Mouse (Mus musculus): ENCODE measurements around the gene 9130019O22Rik. TPM values are rescaled to one million over a fixed set of nuclear protein-coding genes. Genes with fewer than 3 reads are reported as not detected.
"Not testable (repeated sequence)": the region's sequence is repeated elsewhere in the genome, so short reads cannot be mapped to it uniquely, and the experiment has no call there.

9130019O22Rik gene
- polyA plus RNA-seq, 1 experiment from 2014 or later, result 7.9 TPM

DNA sequence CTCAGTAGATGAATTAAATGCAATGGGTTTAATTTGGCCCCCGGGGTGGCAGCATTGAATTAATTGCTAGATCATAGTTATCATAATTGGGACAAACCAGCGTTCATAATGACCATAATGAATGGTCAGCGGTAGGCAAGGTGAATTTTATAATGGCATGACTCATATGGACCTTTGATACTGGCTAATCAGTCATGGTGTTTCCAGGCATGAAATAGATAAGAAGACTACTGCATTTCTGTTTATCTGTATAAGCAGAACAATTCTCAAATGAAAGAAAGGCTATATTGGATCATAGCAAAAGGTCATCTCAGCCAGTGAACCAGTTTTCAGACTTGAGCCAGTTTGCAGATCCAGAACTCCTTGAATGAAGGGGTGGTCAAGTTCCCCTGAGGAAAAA, 13.4 kb upstream of the 9130019O22Rik start:
- peaks cover 7% of the 10 kb centered on the region; the same call in 1 of the 2 replicates for H3K36me3 ChIP-seq
- 56% methylated on average over 3 of the region's 3 CpGs for WGBS
- no peak overlapping the region for H3K4me3 ChIP-seq
- no peak for ATAC-seq (ENCODE audit: borderline replicate concordance, extremely low read depth, low FRiP score, low TSS enrichment)
- H3K4me1 ChIP-seq, result no peaks in the 10 kb centered on the region
- no peak overlapping the region for H3K27ac ChIP-seq
- H3K9me3 ChIP-seq, result no peaks in the 10 kb centered on the region
- no peak overlapping the region for H3K9ac ChIP-seq
- no peak overlapping the region for H3K4me2 ChIP-seq
- no peaks in the 10 kb centered on the region for H3K27me3 ChIP-seq

DNA sequence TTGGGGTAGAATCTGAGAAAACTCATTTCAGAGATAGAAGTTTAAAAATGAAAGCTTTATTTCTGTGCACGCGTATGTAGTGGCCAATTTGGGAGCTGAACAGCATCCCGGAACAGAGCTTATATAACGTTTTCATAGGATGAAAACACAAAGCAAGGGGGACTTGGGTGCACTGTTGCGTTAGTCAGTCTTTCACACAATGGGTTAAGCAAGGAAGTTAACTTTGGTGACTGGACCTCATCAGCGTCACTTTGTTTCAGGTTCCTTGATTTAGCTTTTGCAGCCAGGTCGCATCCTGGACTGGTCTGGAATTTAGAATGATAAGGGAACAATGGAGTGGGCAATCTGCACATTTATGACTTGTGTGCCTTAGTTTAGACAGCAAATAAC, 7.0 kb upstream of the 9130019O22Rik start:
- Histone ChIP-seq H3K36me3 (peaks cover 7% of the 10 kb centered on the region; the same call in 1 of the 2 replicates), H3K4me3 (peak overlapping the region; percentile 66), H3K9ac (peak overlapping the region; percentile 49), H3K4me1 (peaks cover 13% of the 10 kb centered on the region), H3K4me2 (peak overlapping the region; percentile 86), H3K27me3 (no peaks in the 10 kb centered on the region), H3K9me3 (no peaks in the 10 kb centered on the region), H3K27ac (peak overlapping the region; percentile 85; the same call in 1 of the 2 replicates)
- no peak; the same call in 1 of the 2 replicates for ATAC-seq (ENCODE audit: borderline replicate concordance, extremely low read depth, low FRiP score, low TSS enrichment)
- WGBS, result 11% methylated on average over 7 of the region's 7 CpGs

GRCm38 (mm10) chr7:127393157-127393943, 6.4 kb upstream of the 9130019O22Rik start, which contains the start of gene E430018J23Rik:
E430018J23Rik (minus strand) TSS chr7:127393629.
- Histone ChIP-seq H3K27ac (peak within 1 kb of the TSS; percentile 85), H3K9me3 (no peaks in the 10 kb centered on the region), H3K9ac (peak within 1 kb of the TSS; percentile 82), H3K4me1 (peaks cover 13% of the 10 kb centered on the region), H3K4me2 (peak within 1 kb of the TSS; percentile 86), H3K27me3 (no peaks in the 10 kb centered on the region), H3K4me3 (peak within 1 kb of the TSS; percentile 66), H3K36me3 (peaks cover 7% of the 10 kb centered on the region; the same call in 1 of the 2 replicates)
- under 1% methylated on average over 45 of the region's 45 CpGs for WGBS
- ATAC-seq (ENCODE audit: borderline replicate concordance, extremely low read depth, low FRiP score, low TSS enrichment), result peak; percentile 94

DNA sequence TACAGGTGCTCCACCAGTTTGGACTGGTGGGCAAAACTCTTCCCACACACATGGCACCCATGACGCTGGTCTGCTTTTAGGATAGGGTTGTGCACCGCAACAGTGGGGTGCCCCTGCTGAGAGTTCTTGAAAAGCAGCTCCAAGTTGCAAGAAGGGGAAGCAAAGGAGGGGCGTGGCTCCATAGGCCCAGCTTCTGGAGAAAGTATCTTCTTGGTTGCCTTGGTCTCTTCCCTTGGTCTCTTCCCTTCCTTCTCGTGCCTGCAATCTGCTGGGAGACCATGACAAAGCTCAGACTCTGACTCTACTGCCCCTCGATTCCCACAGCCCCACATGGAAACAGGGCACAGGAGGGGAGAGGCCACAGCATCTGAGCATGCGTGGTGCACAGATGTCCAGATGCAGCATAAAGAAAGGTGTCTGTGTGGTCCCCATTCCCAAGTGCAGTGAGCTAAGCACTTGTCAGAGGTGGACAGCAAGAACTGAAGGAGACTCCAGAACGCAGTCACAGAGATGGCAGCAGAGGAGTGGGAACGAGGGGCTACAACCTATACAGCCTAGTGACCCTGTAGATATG, 5.4 kb upstream of the 9130019O22Rik start:
- Histone ChIP-seq H3K4me3 (peak overlapping the region; percentile 66), H3K4me1 (peaks cover 13% of the 10 kb centered on the region), H3K9me3 (no peaks in the 10 kb centered on the region), H3K9ac (peak overlapping the region; percentile 82), H3K27me3 (no peaks in the 10 kb centered on the region), H3K36me3 (peaks cover 7% of the 10 kb centered on the region; the same call in 1 of the 2 replicates), H3K4me2 (peak overlapping the region; percentile 86), H3K27ac (no peak overlapping the region)
- no peak for ATAC-seq (ENCODE audit: borderline replicate concordance, extremely low read depth, low FRiP score, low TSS enrichment)
- WGBS, result 77% methylated on average over 8 of the region's 8 CpGs

DNA sequence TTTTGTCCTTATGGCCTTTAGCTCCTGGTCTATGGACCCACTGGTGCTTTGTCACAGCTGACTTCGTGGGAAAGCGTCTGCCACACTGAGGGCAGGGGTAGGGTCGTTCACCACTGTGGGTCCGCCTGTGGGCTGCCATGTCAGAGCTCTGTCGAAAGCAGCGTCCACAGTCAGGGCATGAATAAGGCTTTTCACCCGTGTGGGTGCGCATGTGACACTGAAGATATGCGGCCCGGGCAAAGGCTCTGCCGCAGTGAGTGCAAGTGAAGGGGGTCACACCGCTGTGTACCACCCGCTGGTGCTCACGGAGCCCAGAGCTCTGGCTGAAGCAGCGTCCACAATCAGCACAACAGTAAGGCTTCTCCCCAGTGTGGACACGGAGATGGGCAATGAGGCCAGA, 4.6 kb upstream of the 9130019O22Rik start:
- Histone ChIP-seq H3K9ac (no peak overlapping the region), H3K9me3 (no peaks in the 10 kb centered on the region), H3K4me2 (no peak overlapping the region), H3K4me1 (peaks cover 13% of the 10 kb centered on the region), H3K27me3 (no peaks in the 10 kb centered on the region), H3K27ac (no peak overlapping the region), H3K36me3 (peaks cover 7% of the 10 kb centered on the region; the same call in 1 of the 2 replicates), H3K4me3 (no peak overlapping the region)
- no peak for ATAC-seq (ENCODE audit: borderline replicate concordance, extremely low read depth, low FRiP score, low TSS enrichment)
- 95% methylated on average over 16 of the region's 16 CpGs for WGBS

DNA sequence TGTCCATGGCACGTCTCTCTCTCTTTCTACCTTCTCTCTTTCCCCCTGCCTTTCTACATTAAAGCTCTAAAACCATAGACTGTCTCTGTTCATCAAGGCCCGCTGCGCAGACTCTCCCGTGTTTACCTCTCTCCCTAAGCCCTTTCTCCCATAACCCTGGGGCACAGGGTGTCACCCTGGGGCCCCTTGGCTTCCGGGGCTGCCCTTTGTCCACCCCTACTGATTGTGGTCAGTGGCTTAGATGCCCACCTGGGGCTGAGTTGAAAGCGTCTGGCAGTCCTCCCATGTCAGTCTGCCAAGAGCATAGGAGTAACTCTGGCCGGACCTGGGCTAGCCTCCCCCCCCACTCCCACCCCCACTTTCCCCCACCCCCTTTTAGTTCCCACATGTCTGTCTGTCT, 3.3 kb upstream of the 9130019O22Rik start:
- peaks cover 11% of the 10 kb centered on the region for H3K36me3 ChIP-seq
- no peaks in the 10 kb centered on the region for H3K9me3 ChIP-seq
- no peak overlapping the region for H3K4me3 ChIP-seq
- no peak overlapping the region for H3K4me2 ChIP-seq
- H3K27me3 ChIP-seq, result no peaks in the 10 kb centered on the region
- 68% methylated on average over 7 of the region's 7 CpGs for WGBS
- no peak for ATAC-seq (ENCODE audit: borderline replicate concordance, extremely low read depth, low FRiP score, low TSS enrichment)
- peaks cover 13% of the 10 kb centered on the region for H3K4me1 ChIP-seq
- no peak overlapping the region for H3K9ac ChIP-seq
- no peak overlapping the region for H3K27ac ChIP-seq

DNA sequence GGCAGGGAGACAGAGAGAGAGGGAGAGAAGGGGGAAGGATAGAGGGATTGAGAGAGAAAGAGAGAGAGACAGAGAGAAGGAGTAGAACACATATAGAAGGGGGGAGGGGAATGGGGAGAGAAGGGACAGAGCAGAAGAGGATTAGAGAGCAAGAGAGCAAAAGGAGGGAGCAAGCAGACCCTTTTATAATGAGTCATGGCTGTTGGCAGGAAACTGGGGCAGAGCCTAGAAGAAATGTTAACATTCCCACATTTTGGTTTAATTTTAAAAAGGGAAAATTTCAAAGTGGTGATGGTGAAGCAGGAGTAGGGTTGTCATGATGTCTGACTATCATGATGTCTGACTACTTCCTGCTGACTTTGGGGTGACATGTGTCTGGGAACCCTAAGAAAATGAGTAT, 1.2 kb upstream of the 9130019O22Rik start:
- not testable (repeated sequence) for H3K9ac ChIP-seq; ATAC-seq (ENCODE audit: borderline replicate concordance, extremely low read depth, low FRiP score, low TSS enrichment); H3K9me3 ChIP-seq; H3K4me3 ChIP-seq; H3K27me3 ChIP-seq; H3K4me1 ChIP-seq; H3K27ac ChIP-seq; H3K4me2 ChIP-seq
- H3K36me3 ChIP-seq, result peaks cover 23% of the 10 kb centered on the region

DNA sequence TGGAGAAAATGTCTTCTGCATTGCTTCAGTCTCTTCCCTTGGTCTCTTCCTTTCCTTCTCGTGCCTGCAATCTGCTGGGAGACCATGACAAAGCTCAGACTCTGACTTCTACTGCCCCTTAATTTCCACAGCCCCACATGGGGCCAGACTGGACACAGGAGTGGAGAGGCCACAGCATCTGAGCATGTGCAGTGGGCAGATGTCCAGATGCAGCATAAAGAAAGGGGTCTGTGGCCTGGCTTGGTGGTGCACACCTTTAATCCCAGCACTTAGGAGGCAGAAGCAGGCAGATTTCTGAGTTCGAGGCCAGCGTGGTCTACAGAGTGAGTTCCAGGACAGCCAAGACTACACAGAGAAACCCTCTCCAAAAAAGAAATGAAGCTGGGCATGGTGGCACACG, 1.4 kb downstream of the 9130019O22Rik start:
- H3K4me2 ChIP-seq, H3K27me3 ChIP-seq: not testable (repeated sequence)

GRCm38 (mm10) chr7:127378310-127378921, 8.6 kb downstream of the 9130019O22Rik start:
- Histone ChIP-seq H3K9ac (no peak overlapping the region), H3K27ac (no peak overlapping the region), H3K4me3 (no peak overlapping the region), H3K4me2 (no peak overlapping the region), H3K36me3 (peaks cover 14% of the 10 kb centered on the region; the same call in 1 of the 2 replicates), H3K9me3 (no peaks in the 10 kb centered on the region), H3K4me1 (peaks cover 5% of the 10 kb centered on the region; the same call in 1 of the 2 replicates), H3K27me3 (no peaks in the 10 kb centered on the region)
- 67% methylated on average over 6 of the region's 6 CpGs for WGBS
- ATAC-seq (ENCODE audit: borderline replicate concordance, extremely low read depth, low FRiP score, low TSS enrichment), result no peak

More for the DNA sequence above, 1.4 kb downstream of the 9130019O22Rik start:
- H3K4me3 ChIP-seq; H3K27ac ChIP-seq; H3K4me1 ChIP-seq; H3K9me3 ChIP-seq; H3K9ac ChIP-seq; ATAC-seq (ENCODE audit: borderline replicate concordance, extremely low read depth, low FRiP score, low TSS enrichment): not testable (repeated sequence)
- peaks cover 20% of the 10 kb centered on the region for H3K36me3 ChIP-seq
- 93% methylated on average over 4 of the region's 4 CpGs for WGBS

DNA sequence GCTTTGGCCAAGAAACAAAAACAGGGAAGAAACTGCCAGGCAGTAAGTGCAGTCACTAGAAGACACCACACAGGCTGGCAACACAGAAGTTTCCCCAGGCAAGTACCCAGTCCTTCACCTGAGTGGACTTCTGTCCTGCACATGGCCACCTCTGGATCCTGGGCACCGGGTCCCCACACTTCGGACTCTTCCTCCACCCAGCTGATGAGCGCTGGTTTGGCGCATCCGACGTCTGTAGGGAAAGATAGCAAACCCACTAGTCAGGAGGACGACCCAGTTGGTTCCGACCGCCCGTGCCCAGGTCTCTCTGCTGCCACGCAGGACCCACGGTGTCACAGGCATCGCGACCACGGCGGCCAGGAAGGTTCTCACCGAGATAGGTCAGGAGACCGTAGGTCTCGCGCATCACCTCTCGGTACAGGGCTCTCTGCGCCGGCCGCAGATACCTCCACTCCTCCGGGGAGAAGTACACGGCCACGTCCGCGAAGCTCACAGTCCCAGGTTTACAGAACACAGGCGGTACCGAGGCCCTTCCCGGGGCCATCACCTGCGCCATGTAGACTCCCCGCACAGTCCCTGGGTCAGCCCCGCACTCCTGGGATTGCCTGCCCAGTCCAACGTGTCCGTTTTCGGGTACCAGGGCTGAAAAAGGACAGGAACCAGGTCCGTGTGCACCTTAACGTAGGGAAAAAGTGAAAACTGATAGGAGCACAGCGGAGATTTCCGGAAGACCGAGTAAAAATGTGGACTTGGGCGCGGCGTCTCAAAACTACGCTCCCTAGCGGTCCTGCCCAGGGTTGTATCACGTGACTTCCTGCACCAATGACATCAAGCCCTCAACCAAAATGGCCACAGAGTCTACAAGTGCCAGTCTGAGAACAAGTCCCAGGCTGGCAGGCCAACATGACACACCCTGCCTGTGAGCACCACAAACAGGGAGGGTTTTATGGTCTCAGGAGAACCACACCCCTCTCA, 11.4 kb downstream of the 9130019O22Rik start, which contains the start of gene Zfp747:
Gene Zfp747, minus strand, starts transcription at position 780 of the 975 bp plus-strand sequence.
- ATAC-seq (ENCODE audit: borderline replicate concordance, extremely low read depth, low FRiP score, low TSS enrichment), result peak; percentile 93
- not testable (repeated sequence) for H3K36me3 ChIP-seq
- peak within 1 kb of the TSS; percentile 80 for H3K9ac ChIP-seq

DNA sequence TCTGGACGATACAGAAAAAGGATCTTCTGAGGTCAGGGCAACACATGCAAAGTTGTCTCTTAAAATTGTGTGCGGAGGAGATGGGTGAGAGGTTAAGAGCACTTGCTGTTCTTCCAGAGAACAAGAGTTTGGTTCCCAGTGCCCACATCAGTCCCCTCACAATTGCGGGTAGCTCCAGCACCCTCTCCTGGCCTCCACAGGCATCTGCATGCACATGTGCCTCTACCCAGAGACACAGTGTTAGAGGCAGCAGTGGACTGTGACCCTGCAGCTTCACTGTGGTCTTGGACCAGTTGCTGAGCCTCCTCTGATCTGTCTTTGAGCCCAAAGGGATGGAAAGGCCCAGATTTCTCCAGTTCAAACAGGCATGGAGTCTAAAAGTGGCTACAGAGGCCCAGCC, 15.1 kb downstream of the 9130019O22Rik start:
- not testable (repeated sequence) for H3K9me3 ChIP-seq; H3K27me3 ChIP-seq; H3K27ac ChIP-seq; H3K9ac ChIP-seq; H3K4me2 ChIP-seq; H3K4me1 ChIP-seq; H3K4me3 ChIP-seq; ATAC-seq (ENCODE audit: borderline replicate concordance, extremely low read depth, low FRiP score, low TSS enrichment); H3K36me3 ChIP-seq
- 73% methylated on average over 3 of the region's 3 CpGs for WGBS

More for the DNA sequence above, 11.4 kb downstream of the 9130019O22Rik start, which contains the start of gene Zfp747:
- H3K4me1 ChIP-seq, H3K27me3 ChIP-seq, H3K9me3 ChIP-seq: not testable (repeated sequence)
- Histone ChIP-seq H3K27ac (peak within 1 kb of the TSS; percentile 78), H3K4me3 (peak within 1 kb of the TSS; percentile 69), H3K4me2 (peak within 1 kb of the TSS; percentile 72)
- WGBS, result under 1% methylated on average over 49 of the region's 49 CpGs
